Mouse (Mus musculus) C2C12 (cell line): Measurements from ENCODE around the gene Exosc7.

Source experiments
- CEBPB ChIP-seq: IDR thresholded peaks from one replicate; pipeline ENCODE4 v1.6.1; 2011; ENCODE audit warnings: low read depth, mild to moderate bottlenecking, control low read depth, moderate library complexity
- CTCF ChIP-seq: IDR thresholded peaks from one replicate; pipeline ENCODE4 v1.5.1; 2011; ENCODE audit not compliant: control insufficient read depth, insufficient read depth, insufficient read length
- FOSL1 ChIP-seq: IDR thresholded peaks from one replicate; pipeline ENCODE4 v1.8.0; 2011; ENCODE audit warnings: mild to moderate bottlenecking, low read length; ENCODE audit not compliant: poor library complexity, insufficient read depth, severe bottlenecking
- MAX ChIP-seq: IDR thresholded peaks from one replicate; pipeline ENCODE4 v1.6.1; 2011; ENCODE audit warnings: mild to moderate bottlenecking, control low read depth
- MYOD1 ChIP-seq: IDR thresholded peaks from one replicate; pipeline ENCODE4 v1.6.1; 2011; ENCODE audit warnings: low read depth; ENCODE audit not compliant: control insufficient read depth, insufficient read length
- MYOG ChIP-seq: IDR thresholded peaks from one replicate; pipeline ENCODE4 v1.6.1; 2011; ENCODE audit not compliant: control insufficient read depth, insufficient read length; ENCODE audit errors: extremely low read depth
- USF1 ChIP-seq: IDR thresholded peaks from one replicate; pipeline ENCODE4 v1.6.1; 2011; ENCODE audit warnings: low read depth, mild to moderate bottlenecking, control low read depth, moderate library complexity

GRCm38 (mm10) chr9:123087558-123087957 lies 25.5 kb upstream of the Exosc7 start:
- TF ChIP-seq CTCF = no peak
- no peak for TF ChIP-seq USF1
- TF ChIP-seq FOSL1 = no peak
- TF ChIP-seq MYOD1 = no peak
- TF ChIP-seq MYOG = no peak
- no peak for TF ChIP-seq CEBPB
- no peak for TF ChIP-seq MAX
